Mouse (Mus musculus) cerebellum, adult 2 months (tissue): ENCODE results near the gene Arl16. TPM values are rescaled to one million over a fixed set of nuclear protein-coding genes. Genes with fewer than 3 reads are reported as not detected.
"Not testable (repeated sequence)": the region's sequence is repeated elsewhere in the genome, so short reads cannot be mapped to it uniquely, and the experiment has no call there.

Source experiments
- DNase-seq, 2 experiments: peaks; one replicate each; pipeline ENCODE4 v3.0.0; 2021
- H3K27ac ChIP-seq: fragments of 200-500 bp; 2 replicates; pipeline ENCODE4 v1.5.1; 2012; ENCODE audit warnings: low read length, control low read depth, inconsistent platforms; ENCODE audit not compliant: insufficient read depth
- H3K27me3 ChIP-seq: fragments of 200-500 bp; 2 replicates; pipeline ENCODE4 v1.6.1; 2012; ENCODE audit warnings: inconsistent platforms, mild to moderate bottlenecking, low read length, moderate library complexity; ENCODE audit not compliant: control insufficient read depth, insufficient read depth
- H3K4me1 ChIP-seq: fragments of 200-500 bp; 2 replicates; pipeline ENCODE4 v1.6.1; 2011; ENCODE audit warnings: low read length; ENCODE audit not compliant: control insufficient read depth, insufficient read depth
- H3K4me3 ChIP-seq: fragments of 200-500 bp; replicated peaks from 2 replicates; pipeline ENCODE3; 2011; ENCODE audit warnings: mild to moderate bottlenecking, low read depth, low read length, control low read depth; ENCODE audit not compliant: insufficient read depth
- CTCF ChIP-seq: fragments of 200-500 bp; IDR thresholded peaks from 2 replicates; pipeline ENCODE4 v1.5.1; 2011; ENCODE audit warnings: low read depth, mild to moderate bottlenecking, control low read depth, low read length, moderate library complexity, borderline replicate concordance; ENCODE audit not compliant: insufficient read depth
- POLR2A ChIP-seq: fragments of 200-500 bp; IDR thresholded peaks from 2 replicates; pipeline ENCODE4 v1.6.1; 2011; ENCODE audit warnings: low read length, control low read depth, borderline replicate concordance; ENCODE audit not compliant: insufficient read depth
- WGBS: fragments of 180-500 bp; shearing (Covaris S2); methylation state at CpG from one replicate; pipeline ENCODE4 v1.1.7; 2018; 5-methylcytosine and 5-hydroxymethylcytosine counted together
- polyA plus RNA-seq: library from polyadenylated mRNA; depleted of rRNA; stranded (reverse); fragments of >200 nt; gene quantifications from 2 replicates; pipeline ENCODE4 v1.2.3, GENCODE M21; 2012; rRNA removed

Arl16 gene
- 42.7 and 56.5 TPM in 2 replicates for polyA plus RNA-seq

DNA sequence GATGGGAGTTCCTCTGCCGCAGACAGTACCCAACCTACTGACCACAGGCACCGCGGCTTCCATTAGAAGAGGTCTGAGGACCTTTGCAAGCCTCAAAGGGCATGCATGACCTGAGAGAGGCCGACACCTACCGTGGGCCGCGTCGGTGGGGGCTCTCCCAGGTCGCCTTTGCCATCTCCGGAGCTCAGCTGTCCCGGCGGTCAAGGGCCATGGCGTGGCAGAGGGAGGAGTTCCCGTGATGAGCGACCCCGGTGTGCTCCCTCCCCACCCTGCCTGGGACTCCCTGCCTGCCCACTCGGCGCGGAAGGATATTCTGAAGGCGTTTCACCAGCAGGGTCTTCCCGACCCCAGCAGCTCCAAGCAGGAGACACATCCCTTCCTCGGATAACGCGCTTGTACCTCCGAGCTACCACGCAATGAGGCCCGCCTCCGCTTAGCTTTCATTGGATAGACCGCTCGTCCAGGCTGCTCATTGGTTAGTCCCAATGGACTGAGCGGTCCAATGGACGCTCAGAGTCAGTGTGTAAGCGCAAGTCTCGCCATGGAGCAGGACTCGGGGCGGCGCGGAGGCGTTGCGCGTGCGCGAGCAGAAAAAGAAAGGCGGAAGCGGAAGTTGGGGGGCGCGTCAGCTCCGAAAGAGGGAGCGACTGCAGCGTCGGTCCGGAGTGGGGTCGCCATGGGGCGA lies at the start of gene Arl16:
Gene Arl16 (minus strand): TSS at position 557 of the 685 bp plus-strand sequence.
- under 1% methylated on average over 54 of the region's 54 CpGs for WGBS
- Histone ChIP-seq H3K4me3 (peak within 1 kb of the TSS; percentile 67), H3K27me3 (no peaks in the 10 kb centered on the region), H3K4me1 (no peaks in the 10 kb centered on the region; the same call in 1 of the 2 replicates), H3K27ac (no peak within 1 kb of the TSS)
- DNase-seq = peak; percentile 93 to 96
- TF ChIP-seq POLR2A (peak; percentile 86), CTCF (no peak)

DNA sequence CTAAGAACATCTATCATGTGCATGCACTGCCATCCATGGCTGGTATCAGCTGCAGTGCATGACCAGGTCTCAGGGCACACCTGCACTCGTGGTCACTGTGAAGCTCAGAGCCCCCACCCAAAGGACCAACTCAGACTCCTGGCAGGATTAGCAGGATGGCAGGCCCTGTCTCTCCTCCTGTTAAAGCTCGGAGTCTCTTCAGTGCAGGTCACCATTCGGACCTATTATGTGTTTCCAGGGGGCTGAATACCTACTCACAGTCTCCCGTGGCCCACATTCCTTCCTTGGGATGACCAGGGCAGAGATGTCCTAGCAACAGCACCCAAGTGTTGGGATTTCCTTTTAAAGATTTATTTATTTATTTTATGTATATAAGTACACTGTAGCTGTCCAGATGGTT lies 49.7 kb upstream of the Arl16 start:
- TF ChIP-seq CTCF (no peak), POLR2A (no peak)
- DNase-seq = no peak
- H3K4me3 ChIP-seq = no peak overlapping the region
- H3K4me1 ChIP-seq = peaks cover 30% of the 10 kb centered on the region
- H3K27me3 ChIP-seq = no peaks in the 10 kb centered on the region
- WGBS = 86% methylated on average over 4 of the region's 4 CpGs
- H3K27ac ChIP-seq = no peak overlapping the region

DNA sequence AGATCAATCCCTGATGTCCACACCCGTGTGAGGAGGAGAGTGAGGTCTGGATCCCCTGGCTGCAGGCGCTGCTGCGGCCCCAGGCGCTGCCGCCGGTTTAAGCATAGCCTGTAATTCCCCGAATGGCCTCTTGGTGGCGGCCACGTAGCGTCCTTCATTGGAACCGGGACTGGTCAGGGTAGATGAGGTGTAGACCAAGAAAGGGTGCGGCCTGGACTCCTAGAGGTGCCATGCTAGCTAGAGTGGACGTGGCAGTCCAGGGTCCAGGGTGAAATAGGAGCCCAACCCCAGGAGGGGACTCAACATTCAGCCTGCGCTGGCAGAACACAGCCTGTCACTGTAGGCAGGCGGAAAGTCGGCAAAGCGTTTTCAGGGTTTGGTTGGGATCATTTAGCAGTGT lies 48.2 kb upstream of the Arl16 start:
- WGBS = 19% methylated on average over 17 of the region's 17 CpGs
- no peak overlapping the region for H3K27ac ChIP-seq
- TF ChIP-seq POLR2A (no peak), CTCF (peak; percentile 96)
- DNase-seq = peak; percentile 85 to 95
- H3K4me1 ChIP-seq = peaks cover 16% of the 10 kb centered on the region
- H3K4me3 ChIP-seq = no peak overlapping the region
- H3K27me3 ChIP-seq = no peaks in the 10 kb centered on the region

DNA sequence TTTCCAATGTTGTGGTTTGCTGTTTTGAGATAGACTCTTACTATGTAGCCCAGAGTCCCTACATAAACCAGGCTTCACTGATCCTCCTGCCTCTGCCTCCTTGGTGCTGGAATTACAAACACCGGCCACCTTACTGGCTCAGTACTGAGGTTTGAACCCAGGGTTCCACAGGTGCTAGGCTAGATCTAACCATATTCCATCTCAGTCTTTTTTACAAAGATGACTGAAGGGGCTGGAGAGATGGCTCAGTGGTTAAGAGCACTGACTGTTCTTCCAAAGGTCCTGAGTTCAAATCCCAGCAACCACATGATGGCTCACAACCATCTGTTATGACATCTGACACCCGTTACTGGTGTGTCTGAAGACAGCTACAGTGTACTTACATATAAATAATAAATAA lies 46.9 kb upstream of the Arl16 start:
- H3K27me3 ChIP-seq, H3K27ac ChIP-seq, DNase-seq, H3K4me3 ChIP-seq: not testable (repeated sequence)
- 92% methylated on average over 2 of the region's 2 CpGs for WGBS
- H3K4me1 ChIP-seq = peaks cover 11% of the 10 kb centered on the region

DNA sequence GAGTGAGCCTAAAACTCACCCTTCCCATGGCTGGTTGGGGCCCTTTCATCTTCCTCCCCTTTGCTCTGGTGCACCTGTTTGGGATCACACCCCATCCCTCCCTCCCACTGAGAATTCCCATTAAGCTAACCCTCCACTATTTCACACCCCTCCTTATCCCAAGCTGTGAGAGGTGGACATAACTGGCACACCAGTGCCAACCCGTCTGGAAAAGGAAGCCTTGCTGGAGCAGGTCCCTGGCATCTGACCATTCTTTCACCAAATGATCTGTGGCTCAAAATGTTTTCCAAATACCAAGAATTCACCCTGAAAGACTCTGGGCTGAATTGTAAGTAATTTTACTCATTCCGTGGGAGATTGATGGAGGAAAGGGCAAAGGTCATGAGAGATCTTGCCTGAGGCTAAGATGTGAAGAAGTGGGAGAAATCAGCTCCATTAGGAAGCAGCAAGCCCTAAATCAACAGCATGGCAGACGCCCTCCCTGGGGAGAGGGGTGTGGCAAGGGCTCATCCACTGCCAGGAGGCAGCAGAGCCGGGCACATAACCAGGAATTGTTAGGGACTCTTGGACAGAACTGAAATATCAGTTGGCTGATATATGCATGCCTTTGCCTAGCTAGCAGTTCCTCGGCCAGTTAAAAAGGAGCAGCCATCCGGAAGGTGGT lies 45.5 kb upstream of the Arl16 start:
- H3K27me3 ChIP-seq = no peaks in the 10 kb centered on the region
- peaks cover 11% of the 10 kb centered on the region for H3K4me1 ChIP-seq
- TF ChIP-seq CTCF (no peak), POLR2A (no peak)
- DNase-seq = peak; percentile 69 to 83
- H3K27ac ChIP-seq = no peak overlapping the region
- H3K4me3 ChIP-seq = no peak overlapping the region
- WGBS = 4% methylated on average over 6 of the region's 6 CpGs

DNA sequence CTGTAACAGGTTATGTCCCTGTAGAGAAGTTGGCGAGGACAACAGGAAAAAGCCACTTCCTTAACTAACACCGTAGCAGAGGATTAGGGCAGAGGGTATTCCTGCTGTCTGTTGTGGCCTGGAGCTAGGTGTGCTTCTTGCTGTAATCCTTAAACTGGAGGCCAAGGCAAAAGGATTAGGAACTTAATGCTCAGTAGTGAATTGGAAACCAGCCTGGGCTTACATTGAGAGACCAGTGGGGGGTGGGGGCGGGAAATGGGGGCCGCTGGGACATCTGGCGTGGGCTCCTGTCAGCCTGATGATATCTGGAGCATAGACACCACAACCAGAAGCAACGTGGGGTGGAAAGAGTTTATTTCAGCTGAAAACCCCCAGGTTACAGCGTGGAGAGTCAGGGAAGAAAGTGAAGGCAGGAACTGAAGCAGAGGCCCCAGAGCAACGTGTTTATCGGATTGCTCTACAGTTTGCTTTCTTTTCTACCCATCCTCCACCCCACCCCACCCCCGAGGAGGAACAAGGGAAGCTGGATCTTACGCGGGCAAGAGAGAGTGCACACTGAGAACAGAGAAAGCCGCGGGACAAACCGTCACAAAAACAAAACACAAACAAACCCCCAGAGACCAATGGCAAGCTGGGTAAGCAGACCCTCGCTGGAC lies 43.1 kb upstream of the Arl16 start:
- Histone ChIP-seq H3K4me1 (peaks cover 11% of the 10 kb centered on the region), H3K27ac (no peak overlapping the region), H3K4me3 (no peak overlapping the region), H3K27me3 (no peaks in the 10 kb centered on the region)
- DNase-seq = no peak
- no peak for TF ChIP-seq POLR2A
- no peak for TF ChIP-seq CTCF
- WGBS = 19% methylated on average over 16 of the region's 16 CpGs

DNA sequence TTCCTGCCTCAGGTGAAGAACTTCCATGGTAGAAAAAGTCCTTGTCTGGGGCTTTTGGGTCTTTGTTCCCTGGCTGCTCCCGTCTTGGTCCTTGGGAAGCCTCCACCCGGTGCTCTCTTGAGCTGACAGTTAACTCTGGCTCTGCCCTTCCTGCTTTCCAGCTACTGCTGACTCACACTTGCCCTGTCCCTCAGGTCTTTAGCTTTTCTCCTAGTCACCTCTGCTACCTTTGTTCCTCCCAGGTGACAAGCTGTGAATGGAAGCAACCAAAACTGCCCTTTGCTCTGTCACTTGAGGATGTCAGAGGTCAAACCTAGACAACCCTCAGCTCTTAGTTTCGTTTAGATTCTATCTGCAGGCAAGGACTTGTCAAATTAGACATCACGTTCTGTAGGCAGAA lies 42.5 kb upstream of the Arl16 start:
- H3K4me1 ChIP-seq = peaks cover 11% of the 10 kb centered on the region
- H3K27me3 ChIP-seq = no peaks in the 10 kb centered on the region
- TF ChIP-seq POLR2A = no peak
- no peak for TF ChIP-seq CTCF
- no peak overlapping the region for H3K4me3 ChIP-seq
- no peak overlapping the region for H3K27ac ChIP-seq
- WGBS = 75% methylated on average over 4 of the region's 4 CpGs
- DNase-seq = no peak
